Mouse (Mus musculus) hematopoietic stem cell, adult 5-6 weeks (primary cell): ENCODE measurements around the gene Ndufaf8. TPM values are rescaled to one million over a fixed set of nuclear protein-coding genes. Genes with fewer than 3 reads are reported as not detected.
A peak's percentile ranks its signal among the peaks of the same experiment; 100 is the strongest.

ENCODE experiments used
- ATAC-seq, 2 experiments: fragments of 125-278 bp in 1 of 2; replicated peaks in 1 of 2; 2 replicates each; pipeline ENCODE4 v1.8.0; 2016 to 2017; ENCODE audit warnings: inconsistent platforms in 2 of 2, mild to moderate bottlenecking in 2 of 2, moderate number of reproducible peaks in 2 of 2, low read depth in 1 of 2, moderate TSS enrichment in 1 of 2; ENCODE audit not compliant: low FRiP score in 2 of 2, poor library complexity in 2 of 2, severe bottlenecking in 2 of 2, insufficient read depth in 1 of 2, low TSS enrichment in 1 of 2
- total RNA-seq: library from RNA; stranded (forward); fragments of 172-1452, 232-1000 nt; gene quantifications from 2 replicates; pipeline ENCODE4 v1.2.3, GENCODE M21; 2017

Gene Ndufaf8
- total RNA-seq, 1 experiment from 2014 or later = 13.4 TPM

GRCm38 (mm10) chr11:120072986-120073647, 25.6 kb upstream of the Ndufaf8 start:
- peak in 1 of 2 experiments; percentile 55; a peak in 1 of 4 replicates for ATAC-seq

- ATAC-seq = no peak
Observed at GRCm38 (mm10) chr11:120076191-120076590, 22.5 kb upstream of the Ndufaf8 start.

- ATAC-seq = no peak
Observed at GRCm38 (mm10) chr11:120080282-120080681, 18.4 kb upstream of the Ndufaf8 start.

GRCm38 (mm10) chr11:120085891-120086627, 12.7 kb upstream of the Ndufaf8 start:
- no peak for ATAC-seq

GRCm38 (mm10) chr11:120086702-120087152, 12.0 kb upstream of the Ndufaf8 start, which contains the start of gene Cep131:
Gene Cep131 (minus strand): TSS chr11:120086827.
- ATAC-seq = peak; percentile 99

- ATAC-seq = no peak
Observed at GRCm38 (mm10) chr11:120090661-120091060, 8.1 kb upstream of the Ndufaf8 start.

GRCm38 (mm10) chr11:120092817-120093591, 5.7 kb upstream of the Ndufaf8 start:
- no peak for ATAC-seq

- peak in 1 of 2 experiments; percentile 34; a peak in 2 of 4 replicates for ATAC-seq
Observed at GRCm38 (mm10) chr11:120101036-120101435, 2.3 kb downstream of the Ndufaf8 start.

GRCm38 (mm10) chr11:120103431-120103997, 4.8 kb downstream of the Ndufaf8 start:
- ATAC-seq = no peak

GRCm38 (mm10) chr11:120107026-120107425, 8.3 kb downstream of the Ndufaf8 start:
- ATAC-seq = no peak

- ATAC-seq = no peak
Observed at GRCm38 (mm10) chr11:120107796-120108195, 9.1 kb downstream of the Ndufaf8 start.

- no peak for ATAC-seq
Observed at GRCm38 (mm10) chr11:120109558-120110210, 11.0 kb downstream of the Ndufaf8 start.

GRCm38 (mm10) chr11:120110554-120110953, 11.8 kb downstream of the Ndufaf8 start:
- ATAC-seq = no peak

GRCm38 (mm10) chr11:120111033-120111432, 12.3 kb downstream of the Ndufaf8 start:
- peak in 1 of 2 experiments; percentile 44; a peak in 1 of 4 replicates for ATAC-seq

GRCm38 (mm10) chr11:120112136-120112535, 13.4 kb downstream of the Ndufaf8 start:
- ATAC-seq = no peak

GRCm38 (mm10) chr11:120114488-120115215, 15.9 kb downstream of the Ndufaf8 start:
- no peak for ATAC-seq
